Mouse (Mus musculus) MEL (cell line): ENCODE measurements around the gene Lcp1. TPM values are rescaled to one million over a fixed set of nuclear protein-coding genes. Genes with fewer than 3 reads are reported as not detected.

Source experiments
- DNase-seq: peaks from one replicate; pipeline ENCODE4 v3.0.0; 2011; ENCODE audit warnings: low read depth, low spot score
- H3K27ac ChIP-seq: 2 replicates; pipeline ENCODE4 v1.5.1; 2012; ENCODE audit warnings: low read depth, mild to moderate bottlenecking, control low read depth, low read length, moderate library complexity; ENCODE audit not compliant: control insufficient read depth
- H3K27me3 ChIP-seq, 2 experiments: fragments of 150-350 bp in 1 of 2; sonication (generic) in 1 of 2; 2 replicates each; pipeline ENCODE4 v1.6.1; 2012; ENCODE audit warnings: low read length in 2 of 2, mild to moderate bottlenecking in 2 of 2, improper control_type of control experiment in 1 of 2, moderate library complexity in 1 of 2; ENCODE audit not compliant: insufficient read depth in 2 of 2, control insufficient read depth in 1 of 2
- H3K36me3 ChIP-seq, 2 experiments: 2 replicates each; pipeline ENCODE4 v1.6.1; 2012 to 2014; ENCODE audit warnings: low read length in 2 of 2, improper control_type of control experiment in 1 of 2, inconsistent platforms in 1 of 2, mild to moderate bottlenecking in 1 of 2; ENCODE audit not compliant: insufficient read depth in 2 of 2, control insufficient read depth in 1 of 2
- H3K4me1 ChIP-seq, 2 experiments: fragments of 150-350 bp in 1 of 2; sonication (generic) in 1 of 2; 2 replicates each; pipeline ENCODE4 v1.6.1; 2012; ENCODE audit warnings: low read length in 2 of 2, improper control_type of control experiment in 1 of 2, mild to moderate bottlenecking in 1 of 2; ENCODE audit not compliant: insufficient read depth in 2 of 2, control insufficient read depth in 1 of 2
- H3K4me3 ChIP-seq, 2 experiments: fragments of 150-350 bp in 1 of 2; sonication (generic) in 1 of 2; 2 replicates each; pipeline ENCODE4 v1.5.1; 2012; ENCODE audit warnings: low read depth in 2 of 2, low read length in 2 of 2, mild to moderate bottlenecking in 2 of 2, moderate library complexity in 2 of 2, control low read depth in 1 of 2, improper control_type of control experiment in 1 of 2; ENCODE audit not compliant: control insufficient read depth in 1 of 2, insufficient read depth in 1 of 2
- H3K79me2 ChIP-seq: 2 replicates; pipeline ENCODE4 v1.6.1; 2012; ENCODE audit warnings: mild to moderate bottlenecking, low read length, moderate library complexity; ENCODE audit not compliant: control insufficient read depth, poor library complexity, insufficient read depth
- H3K9ac ChIP-seq: 2 replicates; pipeline ENCODE4 v1.6.1; 2012; ENCODE audit warnings: low read depth, mild to moderate bottlenecking, control low read depth, low read length, moderate library complexity; ENCODE audit not compliant: control insufficient read depth, poor library complexity, severe bottlenecking
- H3K9me3 ChIP-seq: fragments of 150-350 bp; sonication (generic); replicated peaks from 2 replicates; pipeline ENCODE4 v1.6.1; 2012; ENCODE audit warnings: mild to moderate bottlenecking, low read length, improper control_type of control experiment, moderate library complexity; ENCODE audit not compliant: insufficient read depth
- BHLHE40 ChIP-seq: IDR thresholded peaks from 2 replicates; pipeline ENCODE4 v1.6.1; 2012; ENCODE audit warnings: low read depth, mild to moderate bottlenecking, inconsistent platforms, low read length, improper control_type of control experiment, borderline replicate concordance
- CHD1 ChIP-seq: IDR thresholded peaks from 2 replicates; pipeline ENCODE4 v1.6.1; 2012; ENCODE audit warnings: low read depth, mild to moderate bottlenecking, inconsistent platforms, low read length, improper control_type of control experiment
- CTCF ChIP-seq, 3 experiments: IDR thresholded peaks in 2 of 3; conservative IDR thresholded peaks in 1 of 3; 2 replicates each; pipeline ENCODE4 v1.5.1; 2011 to 2012; ENCODE audit warnings: low read length in 3 of 3, low read depth in 2 of 3, mild to moderate bottlenecking in 2 of 3, improper control_type of control experiment in 1 of 3, inconsistent platforms in 1 of 3, mixed read lengths in 1 of 3, moderate library complexity in 1 of 3; ENCODE audit not compliant: control insufficient read depth in 1 of 3, insufficient read depth in 1 of 3, poor library complexity in 1 of 3, severe bottlenecking in 1 of 3
- E2F4 ChIP-seq: IDR thresholded peaks from 2 replicates; pipeline ENCODE4 v1.6.1; 2011; ENCODE audit warnings: low read depth, low read length, improper control_type of control experiment, borderline replicate concordance
- EP300 ChIP-seq, 2 experiments: IDR thresholded peaks; 2 replicates each; pipeline ENCODE4 v1.6.1; 2011; ENCODE audit warnings: improper control_type of control experiment in 2 of 2, low read length in 2 of 2, low read depth in 1 of 2, mild to moderate bottlenecking in 1 of 2
- ETS1 ChIP-seq: IDR thresholded peaks from 2 replicates; pipeline ENCODE4 v1.6.1; 2012; ENCODE audit warnings: low read depth, mild to moderate bottlenecking, inconsistent platforms, low read length, improper control_type of control experiment, moderate library complexity
- GATA1 ChIP-seq: IDR thresholded peaks from 2 replicates; pipeline ENCODE4 v1.6.1; 2011; ENCODE audit warnings: low read depth, low read length, improper control_type of control experiment
- JUND ChIP-seq: IDR thresholded peaks from 2 replicates; pipeline ENCODE4 v1.6.1; 2011; ENCODE audit warnings: low read depth, mild to moderate bottlenecking, improper control_type of control experiment, low read length
- KAT2A ChIP-seq: conservative IDR thresholded peaks from 2 replicates; pipeline ENCODE4 v1.6.1; 2012; ENCODE audit warnings: low read depth, low read length, improper control_type of control experiment, inconsistent platforms
- MAFK ChIP-seq: IDR thresholded peaks from 2 replicates; pipeline ENCODE4 v1.6.1; 2011; ENCODE audit warnings: low read depth, mild to moderate bottlenecking, low read length, improper control_type of control experiment, borderline replicate concordance
- MEF2A ChIP-seq: IDR thresholded peaks from 2 replicates; pipeline ENCODE4 v1.6.1; 2014; ENCODE audit warnings: low read depth, mild to moderate bottlenecking, inconsistent platforms, low read length, improper control_type of control experiment; ENCODE audit not compliant: poor library complexity, insufficient replicate concordance, severe bottlenecking; ENCODE audit errors: extremely low read depth
- MYC ChIP-seq: IDR thresholded peaks from 2 replicates; pipeline ENCODE4 v1.6.1; 2011; ENCODE audit warnings: low read depth, mild to moderate bottlenecking, low read length, improper control_type of control experiment, moderate library complexity
- NRF1 ChIP-seq: IDR thresholded peaks from 2 replicates; pipeline ENCODE4 v1.6.1; 2014; ENCODE audit warnings: low read depth, mild to moderate bottlenecking, inconsistent platforms, low read length, improper control_type of control experiment, moderate library complexity; ENCODE audit not compliant: poor library complexity, insufficient read depth, severe bottlenecking
- POLR2AphosphoS2 ChIP-seq: IDR thresholded peaks from 2 replicates; pipeline ENCODE4 v1.6.1; 2011; ENCODE audit warnings: low read length, improper control_type of control experiment
- RCOR1 ChIP-seq: IDR thresholded peaks from 2 replicates; pipeline ENCODE4 v1.6.1; 2012; ENCODE audit warnings: low read depth, mild to moderate bottlenecking, inconsistent platforms, low read length, improper control_type of control experiment
- SIN3A ChIP-seq: IDR thresholded peaks from 2 replicates; pipeline ENCODE4 v1.6.1; 2012; ENCODE audit warnings: low read length, improper control_type of control experiment, inconsistent platforms
- TAL1 ChIP-seq: IDR thresholded peaks from 2 replicates; pipeline ENCODE4 v1.6.1; 2012; ENCODE audit warnings: mild to moderate bottlenecking, inconsistent platforms, low read length, moderate library complexity, mixed read lengths
- TCF12 ChIP-seq: IDR thresholded peaks from 2 replicates; pipeline ENCODE4 v1.6.1; 2014; ENCODE audit warnings: low read depth, mild to moderate bottlenecking, inconsistent platforms, low read length, improper control_type of control experiment, moderate library complexity
- UBTF ChIP-seq: IDR thresholded peaks from 2 replicates; pipeline ENCODE4 v1.6.1; 2012; ENCODE audit warnings: low read depth, mild to moderate bottlenecking, inconsistent platforms, low read length, improper control_type of control experiment, moderate library complexity, borderline replicate concordance; ENCODE audit not compliant: insufficient read depth
- USF1 ChIP-seq: IDR thresholded peaks from 2 replicates; pipeline ENCODE4 v1.6.1; 2014; ENCODE audit warnings: low read depth, mild to moderate bottlenecking, inconsistent platforms, low read length, improper control_type of control experiment, moderate library complexity
- USF2 ChIP-seq, 2 experiments: IDR thresholded peaks; 2 replicates each; pipeline ENCODE4 v1.6.1; 2011 to 2012; ENCODE audit warnings: improper control_type of control experiment in 2 of 2, low read length in 2 of 2, borderline replicate concordance in 1 of 2, inconsistent platforms in 1 of 2, low read depth in 1 of 2, mild to moderate bottlenecking in 1 of 2; ENCODE audit not compliant: insufficient read depth in 1 of 2
- polyA plus RNA-seq, 2 experiments: library from polyadenylated mRNA; stranded (reverse) in 1 of 2; unstranded in 1 of 2; fragments of >175 nt in 1 of 2; fragments of >200 nt in 1 of 2; gene quantifications; 2 replicates each; pipeline versions ENCODE4 v1.2.1 to v1.2.4; 2012; ENCODE audit warnings: low replicate concordance in 2 of 2, low read depth in 1 of 2; ENCODE audit not compliant: insufficient read length in 2 of 2, insufficient read depth in 1 of 2, missing spikeins in 1 of 2
- total RNA-seq: library from RNA; depleted of rRNA; stranded (reverse); fragments of 300-350 nt; gene quantifications from 2 replicates; pipeline ENCODE4 v1.2.3, GENCODE M21; 2012

Gene Lcp1
- total and polyA plus RNA-seq, 3 experiments = 11.0 to 20.3 TPM; not detected in 1

GRCm38 (mm10) chr14:75218843-75219242 lies 87.9 kb downstream of the Lcp1 start (continued):
- TF ChIP-seq UBTF = no peak
- no peak for TF ChIP-seq POLR2AphosphoS2
- no peak for TF ChIP-seq EP300 (IDR thresholded peaks at IDR 0.05; ENCODE audit: low read depth in 1 of 2, low read length in 2 of 2)
- no peak for TF ChIP-seq BHLHE40

GRCm38 (mm10) chr14:75219250-75219913 lies 88.5 kb downstream of the Lcp1 start:
- Histone ChIP-seq H3K4me3 (no peak overlapping the region), H3K27me3 (no peaks in the 10 kb centered on the region), H3K36me3 (peaks cover 0 to 8% of the 10 kb centered on the region in 2 experiments; a peak in 2 of 4 replicates), H3K4me1 (no peaks in the 10 kb centered on the region), H3K79me2 (no peaks in the 10 kb centered on the region), H3K9ac (no peak overlapping the region), H3K27ac (no peak overlapping the region), H3K9me3 (no peaks in the 10 kb centered on the region)
- DNase-seq = no peak
- TF ChIP-seq TAL1 (no peak), E2F4 (no peak), GATA1 (no peak), USF1 (no peak), ETS1 (no peak), CTCF (IDR thresholded peaks at IDR 0.05 in 2 of 3, conservative IDR thresholded peaks at IDR 0.05 in 1 of 3; ENCODE audit: control insufficient read depth in 1 of 3, insufficient read depth in 1 of 3, low read depth in 2 of 3, low read length in 3 of 3, poor library complexity in 1 of 3, severe bottlenecking in 1 of 3) (no peak), MYC (no peak), JUND (no peak), USF2 (IDR thresholded peaks at IDR 0.05; ENCODE audit: borderline replicate concordance in 1 of 2, insufficient read depth in 1 of 2, low read depth in 1 of 2, low read length in 2 of 2) (no peak), MAFK (no peak), TCF12 (no peak), MEF2A (no peak), KAT2A (no peak), RCOR1 (no peak), CHD1 (no peak), SIN3A (no peak), NRF1 (no peak)
